Mouse (Mus musculus) heart, postnatal 0 days (tissue): Measurements from ENCODE around the gene 9230102O04Rik. TPM values are rescaled to one million over a fixed set of nuclear protein-coding genes. Genes with fewer than 3 reads are reported as not detected.
A peak's percentile ranks its signal among the peaks of the same experiment; 100 is the strongest.

Source experiments
- ATAC-seq: fragments of 200-750 bp; cut with Nextera tagmentation; 2 replicates; pipeline ENCODE4 v1.8.0; 2017; ENCODE audit warnings: low read depth, moderate number of reproducible peaks, moderate library complexity; ENCODE audit not compliant: insufficient read depth
- DNase-seq: peaks from one replicate; pipeline ENCODE4 v3.0.0-alpha.2; 2016; ENCODE audit warnings: low spot score
- H3K27ac ChIP-seq: fragments of 300-500 bp; sonication (generic); 2 replicates; pipeline ENCODE4 v1.5.1; 2014; ENCODE audit warnings: low read depth, mild to moderate bottlenecking
- H3K27me3 ChIP-seq: fragments of 300-500 bp; sonication (generic); 2 replicates; pipeline ENCODE4 v1.6.1; 2014; ENCODE audit warnings: low read length, mixed read lengths; ENCODE audit not compliant: control insufficient read depth, insufficient read depth
- H3K36me3 ChIP-seq: fragments of 300-500 bp; sonication (generic); replicated peaks from 2 replicates; pipeline ENCODE4 v1.6.1; 2014; ENCODE audit warnings: low read length, mixed read lengths; ENCODE audit not compliant: control insufficient read depth, insufficient read depth
- H3K4me1 ChIP-seq: fragments of 300-500 bp; sonication (generic); 2 replicates; pipeline ENCODE4 v1.6.1; 2014; ENCODE audit warnings: antibody characterized with exemption; ENCODE audit not compliant: control insufficient read depth, insufficient read depth
- H3K4me2 ChIP-seq: fragments of 300-500 bp; sonication (generic); 2 replicates; pipeline ENCODE4 v1.6.1; 2014; ENCODE audit warnings: low read depth, mild to moderate bottlenecking, low read length, moderate library complexity
- H3K4me3 ChIP-seq: fragments of 300-500 bp; sonication (generic); 2 replicates; pipeline ENCODE4 v1.5.1; 2014; ENCODE audit warnings: low read depth, low read length
- H3K9ac ChIP-seq: fragments of 300-500 bp; sonication (generic); replicated peaks from 2 replicates; pipeline ENCODE4 v1.6.1; 2014; ENCODE audit warnings: low read depth, low read length, mixed read lengths
- H3K9me3 ChIP-seq: fragments of 300-500 bp; sonication (generic); replicated peaks from 2 replicates; pipeline ENCODE4 v1.6.1; 2016; ENCODE audit warnings: low read length; ENCODE audit not compliant: control insufficient read depth
- CTCF ChIP-seq: IDR thresholded peaks from 2 replicates; pipeline ENCODE4 v1.5.1; 2016; ENCODE audit warnings: antibody characterized with exemption, control low read depth, low read depth
- EP300 ChIP-seq: IDR thresholded peaks from 2 replicates; pipeline ENCODE4 v1.6.1; 2016; ENCODE audit warnings: antibody characterized with exemption, low read depth
- WGBS: fragments of 180-500 bp; shearing (Covaris S2); extraction: QIAGEN DNeasy Blood & Tissue Kit; methylation state at CpG from one replicate; pipeline ENCODE4 v1.1.7; 2014; 5-methylcytosine and 5-hydroxymethylcytosine counted together
- polyA plus RNA-seq: library from polyadenylated mRNA; unstranded; fragments of >200 nt; fragmentation: Nextera tagmentation; extraction: Ambion mirVana; gene quantifications from 2 replicates; pipeline ENCODE4 v1.2.1, GENCODE M21; 2015
- total RNA-seq: library from RNA; depleted of rRNA; stranded (reverse); fragments of >200 nt; gene quantifications from 2 replicates; pipeline ENCODE4 v1.2.3, GENCODE M21; 2014; ENCODE audit warnings: low replicate concordance

The 9230102O04Rik gene
- total and polyA plus RNA-seq, 2 experiments from 2014 or later = not detected

- TF ChIP-seq EP300 = no peak
- TF ChIP-seq CTCF = no peak
- Histone ChIP-seq H3K9me3 (no peaks in the 10 kb centered on the region), H3K4me1 (no peaks in the 10 kb centered on the region), H3K27me3 (no peaks in the 10 kb centered on the region), H3K9ac (no peak overlapping the region), H3K27ac (no peak overlapping the region), H3K36me3 (peaks cover 8% of the 10 kb centered on the region), H3K4me2 (no peak overlapping the region), H3K4me3 (no peak overlapping the region)
- ATAC-seq = no peak
- DNase-seq = no peak
- 80% methylated on average over 9 of the region's 9 CpGs for WGBS
Measured at GRCm38 (mm10) chr2:9917602-9918001, 28.3 kb upstream of the 9230102O04Rik start.

- DNase-seq = no peak
- Histone ChIP-seq H3K27me3 (no peaks in the 10 kb centered on the region), H3K4me3 (peak overlapping the region; percentile 20), H3K9ac (no peak overlapping the region), H3K4me2 (peak overlapping the region; percentile 53), H3K27ac (no peak overlapping the region), H3K9me3 (no peaks in the 10 kb centered on the region), H3K4me1 (no peaks in the 10 kb centered on the region), H3K36me3 (no peaks in the 10 kb centered on the region)
- TF ChIP-seq EP300 (no peak), CTCF (no peak)
- WGBS = 3% methylated on average over 11 of the region's 11 CpGs
- ATAC-seq = no peak
Measured at GRCm38 (mm10) chr2:9905995-9906394, 16.7 kb upstream of the 9230102O04Rik start.

GRCm38 (mm10) chr2:9903854-9904560 is 14.7 kb upstream of the 9230102O04Rik start:
- no peak overlapping the region for H3K9ac ChIP-seq
- H3K4me2 ChIP-seq = no peak overlapping the region
- peaks cover 11% of the 10 kb centered on the region; the same call in 1 of the 2 replicates for H3K27me3 ChIP-seq
- ATAC-seq (no peak), DNase-seq (no peak)
- 49% methylated on average over 14 of the region's 14 CpGs for WGBS
- TF ChIP-seq EP300 = no peak
- no peaks in the 10 kb centered on the region for H3K4me1 ChIP-seq
- H3K27ac ChIP-seq = no peak overlapping the region
- H3K4me3 ChIP-seq = no peak overlapping the region
- H3K36me3 ChIP-seq = no peaks in the 10 kb centered on the region
- no peaks in the 10 kb centered on the region for H3K9me3 ChIP-seq

- Histone ChIP-seq H3K9me3 (no peaks in the 10 kb centered on the region), H3K4me3 (no peak overlapping the region), H3K4me1 (0 out of 2 replicates have a peak, but pooled peaks cover 8% of the 10 kb centered on the region), H3K36me3 (no peaks in the 10 kb centered on the region), H3K4me2 (no peak overlapping the region), H3K9ac (no peak overlapping the region), H3K27me3 (peaks cover 69% of the 10 kb centered on the region), H3K27ac (no peak overlapping the region)
- WGBS = 35% methylated on average over 8 of the region's 8 CpGs
- no peak for DNase-seq
- ATAC-seq = no peak
- TF ChIP-seq EP300 = no peak
- no peak for TF ChIP-seq CTCF
Measured at GRCm38 (mm10) chr2:9897846-9898245, 8.5 kb upstream of the 9230102O04Rik start.

- H3K4me3 ChIP-seq = peak overlapping the region; percentile 21
- no peaks in the 10 kb centered on the region for H3K9me3 ChIP-seq
- DNase-seq (no peak), ATAC-seq (no peak)
- 0 out of 2 replicates have a peak, but pooled peaks cover 8% of the 10 kb centered on the region for H3K4me1 ChIP-seq
- WGBS = 2% methylated on average over 22 of the region's 22 CpGs
- no peak for TF ChIP-seq CTCF
- no peak for TF ChIP-seq EP300
- peaks cover 83% of the 10 kb centered on the region for H3K27me3 ChIP-seq
- no peak overlapping the region for H3K27ac ChIP-seq
- H3K4me2 ChIP-seq = peak overlapping the region; percentile 18; the same call in 1 of the 2 replicates
- no peak overlapping the region for H3K9ac ChIP-seq
- H3K36me3 ChIP-seq = no peaks in the 10 kb centered on the region
Measured at GRCm38 (mm10) chr2:9896097-9896770, 6.9 kb upstream of the 9230102O04Rik start.
